Mouse (Mus musculus) spleen, adult 2 months (tissue): ENCODE results near the gene Tmeff2.

Source experiments
- CTCF ChIP-seq: fragments of 200-500 bp; IDR thresholded peaks from 2 replicates; pipeline ENCODE4 v1.5.1; 2011; ENCODE audit warnings: mild to moderate bottlenecking, inconsistent platforms; ENCODE audit not compliant: insufficient read depth, insufficient read length, insufficient replicate concordance; ENCODE audit errors: extremely low read depth
- POLR2A ChIP-seq: fragments of 200-500 bp; IDR thresholded peaks from 2 replicates; pipeline ENCODE4 v1.6.1; 2011; ENCODE audit warnings: low read depth, low read length, inconsistent platforms

DNA sequence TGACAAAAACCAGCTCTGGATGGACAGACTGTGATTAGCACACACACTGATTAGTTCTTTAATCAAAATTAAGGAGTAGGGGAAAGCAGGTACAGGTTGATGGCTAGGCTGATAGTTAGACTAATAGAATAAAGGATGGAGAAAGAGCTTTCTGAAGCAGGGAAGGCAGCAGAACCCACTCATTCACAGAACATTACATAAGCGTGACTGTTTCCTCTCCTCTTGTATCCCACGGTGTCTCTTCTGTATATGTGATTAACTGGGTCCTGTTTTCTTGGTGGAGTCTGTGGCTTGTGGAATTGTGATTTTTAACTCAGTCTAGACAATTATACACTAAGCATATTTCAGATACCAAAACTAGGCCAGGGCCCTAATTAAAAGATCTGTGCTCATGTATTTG is 217.4 kb downstream of the Tmeff2 start:
- TF ChIP-seq CTCF, result no peak
- TF ChIP-seq POLR2A, result no peak
